Comparison of ENCODE assay signal across 8 mouse cellular contexts in the genomic region with DNA sequence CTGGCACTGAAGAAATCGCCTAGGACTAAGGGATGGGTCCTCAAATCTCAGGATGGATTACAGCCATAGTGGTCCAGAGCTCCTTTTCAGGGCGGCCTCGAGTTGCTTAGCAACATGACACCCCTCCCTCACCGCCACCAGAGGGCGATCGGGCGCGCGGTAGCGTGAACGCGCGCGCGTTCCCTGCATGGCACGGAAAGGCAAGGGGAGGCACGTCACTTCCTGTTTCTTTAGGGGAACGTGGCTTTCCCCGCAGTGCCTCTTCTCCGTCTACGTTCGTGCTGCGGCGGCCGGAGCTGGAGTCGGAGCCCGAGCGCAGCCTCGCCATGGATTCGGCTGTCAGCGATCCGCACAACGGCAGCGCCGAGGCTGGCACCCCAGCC. TPM values are rescaled to one million over a fixed set of nuclear protein-coding genes. Genes with fewer than 3 reads are reported as not detected.
DNase-seq lines count a peak whose midpoint lies in the region; ATAC-seq and TF ChIP-seq lines count a peak whose summit lies in the region.

A gene (plus strand): TSS at position 206 of the 383 bp plus-strand sequence.

- peak within 1 kb of the TSS; percentile 94 for H3K9ac ChIP-seq in heart, embryonic 12.5 days
- H3K9ac ChIP-seq in kidney, postnatal 0 days (ENCODE audit: low read depth, low read length): peak within 1 kb of the TSS; percentile 94
- peak within 1 kb of the TSS; percentile 92 for H3K9ac ChIP-seq in liver, embryonic 11.5 days (ENCODE audit: low read depth, low read length)
- peak within 1 kb of the TSS; percentile 95 for H3K9ac ChIP-seq in stomach, embryonic 14.5 days (replicated peaks; ENCODE audit: low read depth, low read length)

- peaks cover 32% of the 10 kb centered on the region for H3K4me1 ChIP-seq in heart, embryonic 12.5 days (replicated peaks)
- H3K4me1 ChIP-seq in kidney, postnatal 0 days (replicated peaks; ENCODE audit: insufficient read depth, low read length): peaks cover 25% of the 10 kb centered on the region
- peaks cover 27% of the 10 kb centered on the region for H3K4me1 ChIP-seq in liver, embryonic 11.5 days (replicated peaks; ENCODE audit: control insufficient read depth, insufficient read depth, low read length)
- H3K4me1 ChIP-seq in stomach, embryonic 14.5 days (ENCODE audit: control insufficient read depth, insufficient read depth, low read length): peaks cover 28% of the 10 kb centered on the region

- peak; percentile 90 for ATAC-seq in erythroblast, adult 5-6 weeks (replicated peaks; ENCODE audit: low FRiP score, poor library complexity, severe bottlenecking)
- ATAC-seq in heart, embryonic 12.5 days (ENCODE audit: insufficient number of reproducible peaks, low FRiP score): peak; percentile 80
- peak; percentile 73 for ATAC-seq in kidney, postnatal 0 days (replicated peaks; ENCODE audit: low FRiP score, low read depth)
- peak; percentile 76 for ATAC-seq in liver, embryonic 11.5 days (replicated peaks; ENCODE audit: low FRiP score)
- ATAC-seq in stomach, embryonic 14.5 days (ENCODE audit: insufficient number of reproducible peaks, insufficient read depth, low FRiP score, low read depth): peak; percentile 70

- H3K4me3 ChIP-seq in heart, embryonic 12.5 days: peak within 1 kb of the TSS; percentile 90
- peak within 1 kb of the TSS; percentile 72 for H3K4me3 ChIP-seq in kidney, postnatal 0 days (replicated peaks; ENCODE audit: low read depth, low read length)
- H3K4me3 ChIP-seq in liver, embryonic 11.5 days (ENCODE audit: low read depth, low read length): peak within 1 kb of the TSS; percentile 96
- H3K4me3 ChIP-seq in stomach, embryonic 14.5 days (ENCODE audit: low read depth, low read length): peak within 1 kb of the TSS; percentile 95

- no peaks in the 10 kb centered on the region for H3K9me3 ChIP-seq in heart, embryonic 12.5 days (replicated peaks)
- H3K9me3 ChIP-seq in kidney, postnatal 0 days (replicated peaks; ENCODE audit: low read length): no peaks in the 10 kb centered on the region
- H3K9me3 ChIP-seq in liver, embryonic 11.5 days (ENCODE audit: control insufficient read depth, low read length): no peaks in the 10 kb centered on the region
- H3K9me3 ChIP-seq in stomach, embryonic 14.5 days (ENCODE audit: control insufficient read depth, low read depth, low read length): no peaks in the 10 kb centered on the region

- TF ChIP-seq CTCF in kidney, postnatal 0 days (IDR thresholded peaks at IDR 0.05; ENCODE audit: low read depth): peak; percentile 98

- peak; percentile 96 for DNase-seq in B cell, adult 2 months
- peak; percentile 97 for DNase-seq in brain, adult 2 months (ENCODE audit: low read depth, low spot score)
- DNase-seq in kidney, postnatal 0 days (ENCODE audit: low spot score): peak; percentile 97
- DNase-seq in liver, embryonic 11.5 days (ENCODE audit: low spot score): peak; percentile 93
- peak; percentile 97 for DNase-seq in naive thymus-derived CD4-positive, alpha-beta T cell, adult 2 months (ENCODE audit: low read depth)

- H3K4me2 ChIP-seq in heart, embryonic 12.5 days: peak within 1 kb of the TSS; percentile 80
- peak within 1 kb of the TSS; percentile 86 for H3K4me2 ChIP-seq in kidney, postnatal 0 days (ENCODE audit: low read length)
- H3K4me2 ChIP-seq in liver, embryonic 11.5 days: peak within 1 kb of the TSS; percentile 95
- peak within 1 kb of the TSS; percentile 90 for H3K4me2 ChIP-seq in stomach, embryonic 14.5 days (replicated peaks; ENCODE audit: low read depth, low read length)

- WGBS in heart, embryonic 12.5 days: under 1% methylated on average over 35 of the region's 35 CpGs
- 0% methylated on average over 35 of the region's 35 CpGs for WGBS in kidney, postnatal 0 days
- under 1% methylated on average over 35 of the region's 35 CpGs for WGBS in liver, embryonic 11.5 days
- under 1% methylated on average over 25 of the region's 35 CpGs for WGBS in stomach, embryonic 14.5 days

- peak within 1 kb of the TSS; percentile 87 for H3K27ac ChIP-seq in heart, embryonic 12.5 days (ENCODE audit: poor library complexity, severe bottlenecking)
- H3K27ac ChIP-seq in kidney, postnatal 0 days: peak within 1 kb of the TSS; percentile 92
- peak within 1 kb of the TSS; percentile 77 for H3K27ac ChIP-seq in liver, embryonic 11.5 days (ENCODE audit: low read depth, low read length)
- peak within 1 kb of the TSS; percentile 98 for H3K27ac ChIP-seq in stomach, embryonic 14.5 days (ENCODE audit: low read length)

- H3K27me3 ChIP-seq in heart, embryonic 12.5 days (replicated peaks): no peaks in the 10 kb centered on the region
- H3K27me3 ChIP-seq in kidney, postnatal 0 days (ENCODE audit: insufficient read depth, low read length): no peaks in the 10 kb centered on the region
- H3K27me3 ChIP-seq in liver, embryonic 11.5 days (replicated peaks; ENCODE audit: control insufficient read depth, insufficient read depth, low read length): no peaks in the 10 kb centered on the region
- H3K27me3 ChIP-seq in stomach, embryonic 14.5 days (ENCODE audit: control insufficient read depth, insufficient read depth, low read length): no peaks in the 10 kb centered on the region

- H3K36me3 ChIP-seq in heart, embryonic 12.5 days: peaks cover 10% of the 10 kb centered on the region; the same call in 1 of the 2 replicates
- peaks cover 5% of the 10 kb centered on the region; the same call in 1 of the 2 replicates for H3K36me3 ChIP-seq in kidney, postnatal 0 days (ENCODE audit: insufficient read depth, low read length)
- H3K36me3 ChIP-seq in liver, embryonic 11.5 days (ENCODE audit: control insufficient read depth, insufficient read depth, low read length): peaks cover 6% of the 10 kb centered on the region; the same call in 1 of the 2 replicates
- H3K36me3 ChIP-seq in stomach, embryonic 14.5 days (ENCODE audit: control insufficient read depth, insufficient read depth, low read length): peaks cover 11% of the 10 kb centered on the region

RNA-seq across cellular contexts. Expression of the gene that starts here (rescaled TPM):
- total RNA-seq in erythroblast, adult 5-6 weeks (2015; ENCODE audit: low replicate concordance): 32.9 and 37.4 TPM in 2 replicates
- total RNA-seq in erythroblast, adult 5-6 weeks (2017; ENCODE audit: low replicate concordance): 13.8 and 20.8 TPM in 2 replicates
- polyA plus RNA-seq in heart, embryonic 12.5 days (2016; fragmentation: Nextera tagmentation; extraction: Ambion mirVana): 87.5 and 91.9 TPM in 2 replicates
- 160 and 162 TPM in 2 replicates for polyA plus RNA-seq in kidney, postnatal 0 days (2015; fragmentation: Nextera tagmentation; extraction: Ambion mirVana)
- 88.6 and 92.1 TPM in 2 replicates for polyA plus RNA-seq in liver, embryonic 11.5 days (2014; fragmentation: Nextera tagmentation; extraction: Ambion mirVana)
- 120 and 122 TPM in 2 replicates for polyA plus RNA-seq in stomach, embryonic 14.5 days (2014; fragmentation: Nextera tagmentation; extraction: Ambion mirVana)

Comparison
In these comparisons a context has a peak if more than half of its experiments do, and no peak if none do; other contexts are left out.
1. Peak in every context shown above with its lines: DNase-seq, ATAC-seq, H3K4me3 ChIP-seq and H3K27ac ChIP-seq.